Mouse (Mus musculus): ENCODE results near the gene Slc2a8. TPM values are rescaled to one million over a fixed set of nuclear protein-coding genes. Genes with fewer than 3 reads are reported as not detected.

Gene Slc2a8
- polyA plus RNA-seq, 1 experiment, result 13.1 TPM

DNA sequence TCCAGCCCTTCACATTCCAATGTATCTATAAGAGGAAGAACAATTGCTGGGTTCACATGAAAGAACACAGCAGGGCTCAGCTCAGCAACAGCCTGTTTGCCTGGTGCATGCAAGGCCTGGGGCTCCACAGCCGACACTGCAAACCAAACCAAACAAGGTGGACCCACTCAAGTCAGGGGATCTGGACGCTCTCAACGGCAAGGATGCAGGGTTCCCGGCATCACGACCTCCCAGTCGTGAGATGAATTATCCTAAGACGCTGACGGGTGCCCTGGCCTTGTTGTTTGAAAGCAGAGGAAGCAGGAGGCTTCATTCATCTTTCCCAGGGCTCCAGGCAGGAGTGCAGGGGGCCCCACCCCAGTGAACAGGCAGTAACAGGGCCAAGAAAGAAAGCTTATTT, 4.0 kb upstream of the Slc2a8 start:
- no peak overlapping the region for H3K4me3 ChIP-seq (ENCODE audit: insufficient read depth, low read depth, low read length)
- H3K27ac ChIP-seq (replicated peaks; ENCODE audit: low read depth, low read length), result no peak overlapping the region
- no peaks in the 10 kb centered on the region for H3K4me1 ChIP-seq (ENCODE audit: control insufficient read depth, insufficient read depth, insufficient read length, low read length)

DNA sequence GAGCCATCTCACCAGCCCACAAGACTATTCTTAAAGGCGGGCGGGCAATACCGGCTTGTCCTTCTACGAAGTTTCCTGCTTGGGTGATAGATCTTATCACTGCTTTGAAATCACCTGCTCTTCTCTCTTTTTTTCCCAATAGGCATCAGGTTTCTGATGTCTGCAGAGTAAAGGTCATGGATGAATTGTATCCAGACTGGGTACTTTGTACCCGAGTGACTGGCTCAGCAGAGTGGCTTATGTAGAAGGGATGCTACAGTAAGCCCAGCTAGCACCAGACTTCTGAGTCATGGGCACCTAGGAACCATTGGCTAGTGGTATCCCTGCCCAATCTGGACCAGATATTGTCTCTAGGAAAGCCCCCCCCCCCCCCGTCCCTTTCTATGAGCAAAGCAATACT, 1.7 kb upstream of the Slc2a8 start:
- no peak overlapping the region for H3K4me3 ChIP-seq (ENCODE audit: insufficient read depth, low read depth, low read length)
- no peak overlapping the region for H3K27ac ChIP-seq (replicated peaks; ENCODE audit: low read depth, low read length)
- no peaks in the 10 kb centered on the region for H3K4me1 ChIP-seq (ENCODE audit: control insufficient read depth, insufficient read depth, insufficient read length, low read length)

DNA sequence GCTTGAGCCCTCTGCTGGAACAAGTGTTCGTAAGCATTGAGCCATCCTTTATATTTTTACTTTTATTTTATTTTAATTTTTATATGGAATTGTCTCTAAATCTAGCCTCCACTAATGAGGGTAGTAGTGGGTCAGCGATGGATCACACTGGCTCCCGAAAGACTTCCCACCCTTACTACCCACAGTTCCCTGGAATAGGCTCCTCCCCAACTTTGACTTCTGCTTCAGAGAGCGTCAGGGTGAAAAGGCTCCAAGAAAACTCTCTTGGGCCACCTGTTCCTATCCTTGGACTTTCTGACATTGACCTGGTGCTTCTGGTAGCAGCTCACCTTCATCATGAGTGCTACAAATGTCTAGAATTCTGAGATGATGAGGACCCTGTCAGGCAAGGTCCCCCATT, 817 bp upstream of the Slc2a8 start:
- Histone ChIP-seq H3K27ac (replicated peaks; ENCODE audit: low read depth, low read length) (no peak overlapping the region), H3K4me1 (ENCODE audit: control insufficient read depth, insufficient read depth, insufficient read length, low read length) (no peaks in the 10 kb centered on the region), H3K4me3 (ENCODE audit: insufficient read depth, low read depth, low read length) (peak overlapping the region; percentile 52)

DNA sequence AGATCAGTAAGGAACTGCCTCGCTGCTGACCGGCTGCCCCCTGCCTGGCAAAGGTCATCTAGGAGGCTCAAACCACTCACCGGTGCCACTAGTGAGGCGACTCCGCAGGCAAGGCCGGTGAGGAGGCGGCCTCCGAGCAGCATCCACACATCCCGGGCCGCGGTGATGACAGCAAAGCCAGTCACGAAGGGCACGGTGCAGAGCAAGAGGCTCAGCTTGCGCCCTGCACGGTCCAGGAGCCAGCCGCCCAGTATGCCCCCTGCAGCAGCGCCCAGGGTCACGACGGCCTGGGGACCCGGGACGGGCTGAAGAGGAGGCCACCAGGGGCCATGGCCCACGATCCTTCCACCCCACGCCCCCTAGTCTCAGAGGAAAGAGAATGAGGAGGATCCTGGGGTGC, 602 bp downstream of the Slc2a8 start:
- peak overlapping the region; percentile 79 for H3K4me3 ChIP-seq (ENCODE audit: insufficient read depth, low read depth, low read length)
- no peak overlapping the region for H3K27ac ChIP-seq (replicated peaks; ENCODE audit: low read depth, low read length)
- H3K4me1 ChIP-seq (ENCODE audit: control insufficient read depth, insufficient read depth, insufficient read length, low read length), result no peaks in the 10 kb centered on the region

DNA sequence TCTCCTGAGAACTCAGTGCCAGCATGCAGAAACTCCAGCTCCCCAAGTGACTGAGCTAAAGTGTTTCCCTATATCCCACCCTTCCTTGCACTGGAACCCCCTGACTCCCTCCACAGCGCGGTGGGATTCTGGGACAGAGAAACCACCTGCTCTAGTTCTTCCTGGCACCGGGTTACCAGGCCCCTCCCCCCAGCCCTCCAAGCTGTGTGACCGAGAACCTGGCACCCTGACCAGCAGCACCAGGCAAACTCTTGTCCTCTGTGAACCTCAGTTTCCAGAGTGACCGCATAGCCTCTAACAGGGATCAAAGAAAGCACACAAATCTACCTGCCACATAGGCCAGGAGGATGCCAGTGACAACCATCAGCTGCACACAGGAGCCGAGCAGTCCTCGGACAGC, 2.2 kb downstream of the Slc2a8 start:
- H3K4me3 ChIP-seq (ENCODE audit: insufficient read depth, low read depth, low read length), result no peak overlapping the region
- H3K4me1 ChIP-seq (ENCODE audit: control insufficient read depth, insufficient read depth, insufficient read length, low read length), result no peaks in the 10 kb centered on the region
- no peak overlapping the region for H3K27ac ChIP-seq (replicated peaks; ENCODE audit: low read depth, low read length)

DNA sequence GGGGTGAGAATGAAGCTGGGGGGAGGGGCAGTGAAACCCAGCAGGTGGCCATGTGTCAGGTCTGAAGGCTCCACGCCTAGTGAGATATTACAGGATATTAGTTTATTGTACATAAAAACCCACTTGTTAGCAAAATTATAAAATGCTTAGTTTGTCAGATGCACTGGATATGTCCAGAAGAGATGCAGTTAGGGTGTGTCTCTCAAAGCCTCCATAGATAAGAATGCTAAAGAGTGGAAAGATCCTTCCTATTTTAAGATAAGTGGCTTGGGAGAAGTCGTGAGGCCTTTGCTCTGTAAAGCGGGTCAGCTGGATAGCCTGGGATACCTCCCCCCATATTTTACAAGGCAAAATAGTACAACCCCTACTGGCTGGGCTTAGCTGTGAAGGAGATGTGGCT, 3.2 kb downstream of the Slc2a8 start:
- no peak overlapping the region for H3K4me3 ChIP-seq (ENCODE audit: insufficient read depth, low read depth, low read length)
- H3K27ac ChIP-seq (replicated peaks; ENCODE audit: low read depth, low read length), result no peak overlapping the region
- H3K4me1 ChIP-seq (ENCODE audit: control insufficient read depth, insufficient read depth, insufficient read length, low read length), result no peaks in the 10 kb centered on the region

DNA sequence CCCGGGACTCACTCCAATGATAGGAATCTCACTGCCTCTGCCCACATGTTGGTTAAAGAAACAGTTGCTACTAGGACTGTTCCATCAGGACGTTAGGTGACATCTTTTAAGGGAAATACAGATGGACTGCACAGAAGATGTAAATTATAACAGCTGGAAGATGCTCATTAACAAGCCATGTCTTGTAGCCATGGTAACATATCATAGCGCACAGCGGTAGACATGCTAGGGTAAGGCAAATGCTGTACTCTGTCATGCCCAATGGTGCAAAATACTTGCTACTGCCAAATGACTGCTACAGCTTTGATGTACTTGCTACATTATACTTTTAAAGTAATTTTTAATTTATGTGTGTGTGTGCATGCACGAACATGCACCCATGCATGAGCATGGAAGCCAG, 4.8 kb downstream of the Slc2a8 start:
- no peak overlapping the region for H3K4me3 ChIP-seq (ENCODE audit: insufficient read depth, low read depth, low read length)
- no peak overlapping the region for H3K27ac ChIP-seq (replicated peaks; ENCODE audit: low read depth, low read length)
- H3K4me1 ChIP-seq (ENCODE audit: control insufficient read depth, insufficient read depth, insufficient read length, low read length), result no peaks in the 10 kb centered on the region

DNA sequence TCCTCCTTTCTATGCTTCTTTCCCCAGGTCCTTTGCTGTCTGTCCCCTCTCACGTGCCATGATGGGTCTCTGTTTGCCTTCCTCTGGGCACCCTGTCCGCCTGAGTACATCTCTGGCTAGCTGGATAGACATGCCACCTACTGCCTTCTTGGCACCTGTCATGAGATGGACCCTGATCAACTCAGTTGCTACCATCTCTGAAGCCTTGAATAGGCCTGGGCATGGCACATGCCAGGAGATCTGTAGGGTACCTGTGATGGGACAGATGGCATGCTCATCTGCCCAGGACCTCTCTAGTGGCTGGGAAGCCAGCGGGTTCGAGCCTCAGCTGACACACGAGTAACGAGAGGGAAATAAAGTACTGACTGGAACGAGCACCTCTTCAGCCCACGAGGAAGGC, 7.7 kb downstream of the Slc2a8 start:
- Histone ChIP-seq H3K4me1 (ENCODE audit: control insufficient read depth, insufficient read depth, insufficient read length, low read length) (no peaks in the 10 kb centered on the region), H3K27ac (replicated peaks; ENCODE audit: low read depth, low read length) (no peak overlapping the region)

DNA sequence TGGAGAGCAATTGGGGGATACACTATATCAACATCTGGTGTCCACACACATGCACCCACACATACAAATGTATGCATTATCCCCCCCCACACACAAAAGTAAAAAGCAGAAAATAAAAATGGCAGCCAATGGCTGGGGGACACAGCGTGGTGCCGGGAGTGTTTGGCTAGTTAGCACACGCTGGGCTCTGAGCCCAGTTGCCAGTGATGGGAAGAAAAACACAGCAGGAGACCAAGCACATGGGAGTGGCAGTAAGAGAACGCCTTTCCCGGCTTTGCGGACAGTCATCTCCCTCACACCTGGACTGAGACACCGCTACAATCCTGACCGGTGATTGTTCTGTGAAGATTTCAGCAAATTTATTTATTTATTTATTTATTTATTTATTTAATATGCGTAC, 10.6 kb downstream of the Slc2a8 start:
- 0 out of 2 replicates have a peak, but pooled peaks cover 3% of the 10 kb centered on the region for H3K4me1 ChIP-seq (ENCODE audit: control insufficient read depth, insufficient read depth, insufficient read length, low read length)
- H3K4me3 ChIP-seq (ENCODE audit: insufficient read depth, low read depth, low read length), result no peak overlapping the region
- no peak overlapping the region for H3K27ac ChIP-seq (replicated peaks; ENCODE audit: low read depth, low read length)

More for the DNA sequence above, 7.7 kb downstream of the Slc2a8 start:
- H3K4me3 ChIP-seq (ENCODE audit: insufficient read depth, low read depth, low read length), result no peak overlapping the region

DNA sequence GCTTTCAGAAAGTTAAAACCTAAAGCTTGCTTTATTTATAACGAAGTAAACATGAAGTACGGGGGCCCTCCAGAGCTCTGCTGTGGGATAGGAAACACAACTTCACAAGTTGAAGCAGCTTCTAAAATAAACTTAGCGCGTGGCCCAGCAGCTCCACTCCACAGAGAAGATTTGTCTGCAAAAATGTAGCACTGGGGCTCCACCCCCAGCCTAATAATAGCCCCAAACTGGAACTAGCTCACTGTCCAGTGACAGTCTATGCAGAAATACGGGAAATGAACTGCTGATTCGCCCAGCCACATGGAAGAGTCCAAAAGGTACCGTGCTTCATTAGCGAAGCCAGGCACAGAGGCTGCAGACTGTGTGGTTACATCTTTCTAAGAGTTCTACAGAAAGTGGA, 12.6 kb downstream of the Slc2a8 start:
- H3K27ac ChIP-seq (replicated peaks; ENCODE audit: low read depth, low read length), result 0 out of 2 replicates have a peak overlapping the region, but pooled peaks have one; percentile 16
- 0 out of 2 replicates have a peak, but pooled peaks cover 3% of the 10 kb centered on the region for H3K4me1 ChIP-seq (ENCODE audit: control insufficient read depth, insufficient read depth, insufficient read length, low read length)
- no peak overlapping the region for H3K4me3 ChIP-seq (ENCODE audit: insufficient read depth, low read depth, low read length)

DNA sequence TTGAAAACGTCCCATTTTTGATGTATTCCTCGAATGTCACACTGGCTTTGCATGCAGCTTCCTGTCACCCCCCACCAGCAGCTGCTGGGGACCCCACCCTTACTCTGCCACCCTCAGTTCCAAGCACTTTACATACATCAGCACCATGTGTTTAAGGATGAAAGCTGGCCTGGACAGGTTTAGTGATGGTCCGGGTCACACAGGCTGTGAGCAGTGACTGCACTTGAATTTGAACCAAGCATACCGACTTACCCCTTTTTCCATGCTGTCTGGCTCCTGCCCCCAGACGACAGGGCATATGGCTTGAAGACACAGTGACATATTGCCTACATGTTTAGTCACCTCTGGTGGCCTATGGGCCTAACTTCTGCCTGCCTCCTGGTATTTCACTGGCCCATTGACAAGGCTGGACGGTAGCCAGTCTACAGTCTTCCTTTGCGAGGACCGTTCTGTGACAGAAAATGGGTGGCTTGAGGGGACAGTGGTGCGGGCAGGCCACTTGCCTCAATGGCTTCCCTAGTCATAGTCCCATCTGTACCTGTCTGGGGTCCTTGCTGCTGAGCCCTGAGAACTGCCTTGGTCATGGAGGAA, 13.8 kb downstream of the Slc2a8 start:
- H3K27ac ChIP-seq (replicated peaks; ENCODE audit: low read depth, low read length), result peak overlapping the region; percentile 97; the same call in 1 of the 2 replicates
- H3K4me3 ChIP-seq (ENCODE audit: insufficient read depth, low read depth, low read length), result peak overlapping the region; percentile 78; the same call in 1 of the 2 replicates
- 0 out of 2 replicates have a peak, but pooled peaks cover 3% of the 10 kb centered on the region for H3K4me1 ChIP-seq (ENCODE audit: control insufficient read depth, insufficient read depth, insufficient read length, low read length)

DNA sequence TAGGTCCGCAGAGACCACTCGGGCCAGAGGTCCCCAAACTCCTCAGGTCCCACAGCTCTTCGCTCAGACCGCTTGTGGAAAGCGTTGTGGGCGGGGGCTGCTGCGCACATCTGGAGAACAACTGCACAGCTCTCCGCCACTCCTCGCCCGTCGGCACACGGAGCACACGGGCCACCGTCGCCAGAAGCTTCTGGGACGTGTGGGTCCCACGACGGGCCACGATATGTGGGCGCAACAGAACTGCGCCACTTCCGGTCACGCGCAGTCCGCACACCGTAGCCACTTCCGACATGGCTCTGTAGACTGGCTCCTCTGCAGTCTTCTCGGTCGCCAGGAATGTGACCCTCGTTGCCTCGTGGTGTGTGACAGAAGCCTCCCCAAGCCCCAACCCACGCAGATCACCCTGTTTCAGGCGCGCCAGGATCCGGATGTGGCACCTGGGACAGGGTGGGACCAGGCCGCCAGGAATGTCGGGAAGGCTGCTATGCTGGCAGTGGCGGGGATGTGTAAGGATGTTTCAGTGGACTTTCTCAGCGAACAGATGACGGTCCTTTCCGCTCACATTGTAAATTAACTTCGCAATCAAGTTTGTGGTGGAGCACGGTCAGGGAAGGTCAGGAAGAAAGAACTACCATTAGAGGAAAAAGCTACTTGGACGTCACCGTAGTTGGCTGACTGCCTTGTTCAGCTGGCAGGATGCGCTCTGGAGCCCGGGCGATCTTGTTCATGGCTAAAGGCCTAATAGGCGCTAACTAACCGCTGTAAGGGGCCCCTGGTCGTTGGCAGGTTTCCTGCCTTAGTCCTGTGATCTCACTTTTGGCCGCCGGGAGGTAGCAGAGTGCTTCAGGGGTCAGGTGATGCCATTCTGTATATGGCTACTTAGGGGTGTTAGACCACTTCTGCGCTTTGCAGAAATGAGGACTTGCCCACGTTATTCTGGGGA, 14.9 kb downstream of the Slc2a8 start:
- Histone ChIP-seq H3K27ac (replicated peaks; ENCODE audit: low read depth, low read length) (peak overlapping the region; percentile 97), H3K4me3 (ENCODE audit: insufficient read depth, low read depth, low read length) (peak overlapping the region; percentile 78), H3K4me1 (ENCODE audit: control insufficient read depth, insufficient read depth, insufficient read length, low read length) (0 out of 2 replicates have a peak, but pooled peaks cover 3% of the 10 kb centered on the region)

DNA sequence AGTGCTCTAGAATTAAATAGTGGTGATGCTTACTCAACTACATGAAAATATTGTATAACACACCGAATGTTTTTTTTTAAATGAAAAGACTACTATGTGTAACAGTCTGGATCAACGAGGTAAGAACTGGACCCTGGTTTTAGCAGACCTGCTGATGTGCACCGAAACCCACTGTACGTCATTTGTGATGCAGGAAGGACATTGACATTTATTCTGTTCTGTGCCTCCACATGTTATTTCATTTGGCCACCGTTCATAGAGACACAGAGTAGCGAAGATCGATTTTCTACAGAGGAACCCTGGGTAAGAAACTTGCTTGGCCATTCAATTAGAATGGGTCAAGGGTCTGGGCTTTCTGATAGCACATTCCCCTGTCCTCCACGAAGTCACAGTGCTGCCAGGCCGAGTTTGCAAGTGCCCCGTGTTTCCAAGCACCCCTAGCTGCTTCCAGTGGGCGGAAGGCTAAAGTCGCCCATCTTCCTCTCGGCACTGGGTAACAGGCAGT, 15.6 kb downstream of the Slc2a8 start:
- Histone ChIP-seq H3K4me3 (ENCODE audit: insufficient read depth, low read depth, low read length) (peak overlapping the region; percentile 78), H3K27ac (replicated peaks; ENCODE audit: low read depth, low read length) (peak overlapping the region; percentile 97), H3K4me1 (ENCODE audit: control insufficient read depth, insufficient read depth, insufficient read length, low read length) (0 out of 2 replicates have a peak, but pooled peaks cover 3% of the 10 kb centered on the region)

DNA sequence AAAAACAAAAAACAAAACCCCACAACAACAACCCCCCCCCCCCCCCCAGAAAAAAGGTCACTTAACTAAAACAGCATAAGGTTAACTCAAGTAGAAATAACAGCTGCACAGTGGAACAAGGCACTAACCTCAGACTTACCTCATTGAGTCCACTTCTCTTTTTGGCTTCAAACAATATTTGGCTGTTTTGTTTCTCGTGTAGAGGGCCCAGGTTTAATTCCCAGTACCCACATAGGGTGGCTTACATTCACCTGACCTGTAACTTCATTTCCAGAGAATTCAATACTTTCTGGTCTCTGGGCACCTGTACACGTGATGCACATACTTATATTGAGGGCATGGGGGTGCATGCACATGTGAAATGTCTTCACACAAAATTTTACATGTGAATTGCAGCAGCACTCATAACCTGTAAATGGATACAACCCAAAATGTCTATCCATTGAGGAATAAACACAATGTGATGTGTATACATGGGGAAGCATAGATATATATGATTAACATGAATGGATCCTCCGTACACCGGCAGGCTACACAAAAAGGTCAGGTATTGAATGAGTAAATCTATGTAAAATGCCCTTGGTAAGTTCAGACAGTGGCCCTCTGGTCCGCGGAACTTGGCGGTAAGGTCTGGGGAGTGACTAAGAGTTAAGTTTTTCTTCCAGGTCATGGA, 16.2 kb downstream of the Slc2a8 start:
- H3K4me3 ChIP-seq (ENCODE audit: insufficient read depth, low read depth, low read length), result no peak overlapping the region
- peaks cover 6% of the 10 kb centered on the region; the same call in 1 of the 2 replicates for H3K4me1 ChIP-seq (ENCODE audit: control insufficient read depth, insufficient read depth, insufficient read length, low read length)
- no peak overlapping the region for H3K27ac ChIP-seq (replicated peaks; ENCODE audit: low read depth, low read length)
